In the genomic region with DNA sequence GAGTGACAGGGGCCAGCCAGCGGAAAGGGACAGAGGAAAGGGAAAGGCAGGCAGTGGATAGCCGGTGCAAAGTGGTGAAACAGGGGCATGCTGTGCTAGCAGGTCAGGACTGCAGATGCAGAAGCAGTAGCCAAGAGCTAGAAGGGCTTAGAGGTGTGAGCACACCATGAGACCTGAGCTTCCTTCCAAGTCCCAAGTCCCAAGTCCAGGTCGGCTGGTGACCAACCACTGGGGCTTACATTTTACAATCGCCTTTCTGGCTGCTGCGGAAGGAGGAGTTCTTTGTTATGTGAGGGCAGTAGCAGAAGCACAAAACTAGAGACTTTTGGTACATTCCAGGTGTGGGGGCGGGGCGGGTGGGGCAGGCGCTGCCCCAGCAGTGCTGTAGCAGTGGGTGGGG, we compare ENCODE assay signal across 10 mouse cellular contexts. TPM values are rescaled to one million over a fixed set of nuclear protein-coding genes. Genes with fewer than 3 reads are reported as not detected.
DNase-seq lines count a peak whose midpoint lies in the region; ATAC-seq and TF ChIP-seq lines count a peak whose summit lies in the region.
"Had no signal": no experiment of that assay in that cellular context is flagged by ENCODE, and none has a peak within 500 bp of the region (broad histone marks: within the 10 kb centered on the region; RNA-seq: fewer than 3 reads in every experiment).

No protein-coding gene starts in this region.

- DNase-seq in forebrain, embryonic 10.5 days (ENCODE audit: extremely low spot score, low spot score) = no peak
- peak; percentile 92 for DNase-seq in R1 (ENCODE audit: low read depth, low spot score)
- no peak for DNase-seq in heart, postnatal 0 days (ENCODE audit: low spot score)
- DNase-seq in limb, embryonic 11.5 days (ENCODE audit: low spot score) = peak; percentile 45
- DNase-seq in layer of hippocampus, adult 18-20 months (ENCODE audit: low spot score in 2 of 2) = no peak
- no peak for DNase-seq in ovary, postnatal 10 days (ENCODE audit: low spot score)
- DNase-seq in left cerebral cortex, postnatal 14 days (ENCODE audit: low spot score in 2 of 2) = no peak

- H3K27ac ChIP-seq in forebrain, embryonic 10.5 days = peak overlapping the region; percentile 58
- no peak overlapping the region for H3K27ac ChIP-seq in forebrain, embryonic 15.5 days (replicated peaks)
- peak overlapping the region; percentile 8; the same call in 1 of the 2 replicates for H3K27ac ChIP-seq in heart, postnatal 0 days (ENCODE audit: low read depth)
- no peak overlapping the region for H3K27ac ChIP-seq in limb, embryonic 11.5 days (replicated peaks; ENCODE audit: low read depth, low read length)
- H3K27ac ChIP-seq: embryonic facial prominence, embryonic 13.5 days had no signal

- 15% methylated on average over 8 of the region's 8 CpGs for WGBS in forebrain, embryonic 10.5 days
- WGBS in forebrain, embryonic 15.5 days = 29% methylated on average over 8 of the region's 8 CpGs
- 34% methylated on average over 8 of the region's 8 CpGs for WGBS in heart, postnatal 0 days
- 6% methylated on average over 7 of the region's 8 CpGs for WGBS in limb, embryonic 11.5 days

- no peak overlapping the region for H3K4me2 ChIP-seq in forebrain, embryonic 15.5 days (replicated peaks)
- H3K4me2 ChIP-seq in heart, postnatal 0 days (ENCODE audit: low read depth, low read length) = peak overlapping the region; percentile 7; the same call in 1 of the 2 replicates
- no peak overlapping the region for H3K4me2 ChIP-seq in limb, embryonic 11.5 days (ENCODE audit: low read depth, severe bottlenecking)
- H3K4me2 ChIP-seq: embryonic facial prominence, embryonic 13.5 days had no signal

- no peak overlapping the region for H3K9ac ChIP-seq in forebrain, embryonic 15.5 days (replicated peaks)
- H3K9ac ChIP-seq in heart, postnatal 0 days (replicated peaks; ENCODE audit: low read depth, low read length) = no peak overlapping the region
- H3K9ac ChIP-seq in limb, embryonic 11.5 days (ENCODE audit: low read length) = no peak overlapping the region
- H3K9ac ChIP-seq: embryonic facial prominence, embryonic 13.5 days had no signal

- intact Hi-C loops in left cerebral cortex, postnatal 14 days (cut with DNase I) = no loop called here

- peaks cover 31% of the 10 kb centered on the region for H3K4me1 ChIP-seq in forebrain, embryonic 10.5 days
- H3K4me1 ChIP-seq in forebrain, embryonic 15.5 days = peaks cover 4% of the 10 kb centered on the region; the same call in 1 of the 2 replicates
- peaks cover 39% of the 10 kb centered on the region for H3K4me1 ChIP-seq in heart, postnatal 0 days (ENCODE audit: control insufficient read depth, insufficient read depth)
- H3K4me1 ChIP-seq in limb, embryonic 11.5 days (ENCODE audit: control insufficient read depth, insufficient read depth, low read length) = peaks cover 14% of the 10 kb centered on the region

- peaks cover 4% of the 10 kb centered on the region for H3K36me3 ChIP-seq in forebrain, embryonic 10.5 days (replicated peaks)
- no peaks in the 10 kb centered on the region for H3K36me3 ChIP-seq in forebrain, embryonic 15.5 days
- H3K36me3 ChIP-seq in heart, postnatal 0 days (replicated peaks; ENCODE audit: control insufficient read depth, insufficient read depth, low read length) = 0 out of 2 replicates have a peak, but pooled peaks cover 7% of the 10 kb centered on the region
- no peaks in the 10 kb centered on the region for H3K36me3 ChIP-seq in limb, embryonic 11.5 days (ENCODE audit: control insufficient read depth, insufficient read depth, low read length)

- no peak for TF ChIP-seq EP300 in heart, postnatal 0 days (IDR thresholded peaks at IDR 0.05; ENCODE audit: low read depth)

- no peak overlapping the region for H3K4me3 ChIP-seq in forebrain, embryonic 10.5 days
- no peak overlapping the region for H3K4me3 ChIP-seq in forebrain, embryonic 15.5 days
- no peak overlapping the region for H3K4me3 ChIP-seq in heart, postnatal 0 days (ENCODE audit: low read depth, low read length)
- H3K4me3 ChIP-seq in limb, embryonic 11.5 days (ENCODE audit: low read depth, low read length) = no peak overlapping the region
- H3K4me3 ChIP-seq: embryonic facial prominence, embryonic 13.5 days had no signal

- ATAC-seq in forebrain, embryonic 15.5 days (replicated peaks) = no peak
- no peak for ATAC-seq in heart, postnatal 0 days (ENCODE audit: insufficient read depth, low read depth)
- no peak for ATAC-seq in limb, embryonic 11.5 days (ENCODE audit: insufficient number of reproducible peaks, low FRiP score, low TSS enrichment, low read depth)

- no peak for TF ChIP-seq CTCF in heart, postnatal 0 days (IDR thresholded peaks at IDR 0.05; ENCODE audit: low read depth)

- H3K9me3 ChIP-seq in forebrain, embryonic 10.5 days = no peaks in the 10 kb centered on the region
- H3K9me3 ChIP-seq in forebrain, embryonic 15.5 days = no peaks in the 10 kb centered on the region
- no peaks in the 10 kb centered on the region for H3K9me3 ChIP-seq in heart, postnatal 0 days (replicated peaks; ENCODE audit: control insufficient read depth, low read length)
- no peaks in the 10 kb centered on the region for H3K9me3 ChIP-seq in limb, embryonic 11.5 days (ENCODE audit: control insufficient read depth, low read length)
- H3K9me3 ChIP-seq: embryonic facial prominence, embryonic 13.5 days had no signal

- H3K27me3 ChIP-seq in forebrain, embryonic 10.5 days (ENCODE audit: poor library complexity, severe bottlenecking) = no peaks in the 10 kb centered on the region
- H3K27me3 ChIP-seq in forebrain, embryonic 15.5 days = no peaks in the 10 kb centered on the region
- H3K27me3 ChIP-seq in heart, postnatal 0 days (ENCODE audit: control insufficient read depth, insufficient read depth, low read length) = no peaks in the 10 kb centered on the region
- H3K27me3 ChIP-seq in limb, embryonic 11.5 days (ENCODE audit: control insufficient read depth, insufficient read depth, low read length) = no peaks in the 10 kb centered on the region
- H3K27me3 ChIP-seq: embryonic facial prominence, embryonic 13.5 days had no signal

RNA-seq across cellular contexts. Expression of a gene that starts 56.5 kb away (rescaled TPM):
- 27.3 and 27.9 TPM in 2 replicates for polyA plus RNA-seq in forebrain, embryonic 10.5 days (2016; fragmentation: Nextera tagmentation; extraction: Ambion mirVana)
- polyA plus RNA-seq in forebrain, embryonic 15.5 days (2015; fragmentation: Nextera tagmentation; extraction: Ambion mirVana) = 10.7 and 11.2 TPM in 2 replicates
- total RNA-seq in heart, postnatal 0 days (2014; rRNA removed; ENCODE audit: low replicate concordance) = 56.2 and 77.4 TPM in 2 replicates
- 28.7 and 32.1 TPM in 2 replicates for polyA plus RNA-seq in heart, postnatal 0 days (2015; fragmentation: Nextera tagmentation; extraction: Ambion mirVana)
- 38.2 and 44.0 TPM in 2 replicates for polyA plus RNA-seq in limb, embryonic 11.5 days (2014; fragmentation: Nextera tagmentation; extraction: Ambion mirVana)
- 1 to 10 TPM; 7.5 to 7.8 TPM for total RNA-seq in layer of hippocampus, adult 18-20 months (2021)
- 1 to 10 TPM; 6.8 to 8.3 TPM for total RNA-seq in left cerebral cortex, postnatal 14 days (2021)
- total RNA-seq: MEL had no signal

Comparison
In these comparisons a context has a peak if more than half of its experiments do, and no peak if none do; other contexts are left out.
1. H3K27ac ChIP-seq: peak in forebrain, embryonic 10.5 days (single experiment) and heart, postnatal 0 days (single experiment); none in forebrain, embryonic 15.5 days (single experiment) and limb, embryonic 11.5 days (single experiment).
2. DNase-seq: peak in R1 (single experiment) and limb, embryonic 11.5 days (single experiment); none in forebrain, embryonic 10.5 days (single experiment), heart, postnatal 0 days (single experiment), layer of hippocampus, adult 18-20 months (0 of 2), ovary, postnatal 10 days (single experiment) and left cerebral cortex, postnatal 14 days (0 of 2).